Mouse (Mus musculus): ENCODE measurements at regions not wholly inside any gene's neighbourhood (a gene's known extent, or its start where the extent isn't known, plus 50 kb on each side); places are given as distances from the start of the nearest gene placed in this dataset.

GRCm38 (mm10) chr17:47317651-47318050 lies 51.0 kb upstream of the Mrps10 start:
- DNase-seq (ENCODE audit: low spot score in 2 of 2): no peak

- no peak for DNase-seq (ENCODE audit: low spot score in 2 of 2)
Measured at GRCm38 (mm10) chr17:47313162-47313561, 55.5 kb upstream of the Mrps10 start.

- DNase-seq (ENCODE audit: low spot score in 2 of 2): no peak
Measured at GRCm38 (mm10) chr17:47311272-47311671, 57.4 kb upstream of the Mrps10 start.

GRCm38 (mm10) chr17:47306027-47306761 lies 62.5 kb upstream of the Mrps10 start:
- no peak for DNase-seq (ENCODE audit: low spot score in 2 of 2)

- no peak for DNase-seq (ENCODE audit: low spot score in 2 of 2)
Measured at GRCm38 (mm10) chr17:47304463-47305199, 64.1 kb upstream of the Mrps10 start.

GRCm38 (mm10) chr17:47303600-47303999 lies 65.1 kb upstream of the Mrps10 start:
- no peak for DNase-seq (ENCODE audit: low spot score in 2 of 2)

GRCm38 (mm10) chr17:47298396-47298919 lies 70.2 kb upstream of the Mrps10 start:
- no peak for DNase-seq (ENCODE audit: low spot score in 2 of 2)

- DNase-seq (ENCODE audit: low spot score in 2 of 2): peak in 1 of 2 experiments; percentile 34
Measured at GRCm38 (mm10) chr17:47297965-47298364, 70.7 kb upstream of the Mrps10 start.

GRCm38 (mm10) chr17:47296709-47297450 lies 71.8 kb upstream of the Mrps10 start:
- DNase-seq (ENCODE audit: low spot score in 2 of 2): no peak

- DNase-seq (ENCODE audit: low spot score in 2 of 2): no peak
Measured at GRCm38 (mm10) chr17:47295315-47296011, 73.2 kb upstream of the Mrps10 start.

- DNase-seq (ENCODE audit: low spot score in 2 of 2): no peak
Measured at GRCm38 (mm10) chr17:47294091-47294534, 74.6 kb upstream of the Mrps10 start.

GRCm38 (mm10) chr17:47293178-47293577 lies 75.5 kb upstream of the Mrps10 start:
- DNase-seq (ENCODE audit: low spot score in 2 of 2): no peak

- no peak for DNase-seq (ENCODE audit: low spot score in 2 of 2)
Measured at GRCm38 (mm10) chr17:47291558-47291957, 77.1 kb upstream of the Mrps10 start.

- peak in 1 of 2 experiments; percentile 59 for DNase-seq (ENCODE audit: low spot score in 2 of 2)
Measured at GRCm38 (mm10) chr17:47285616-47286015, 83.1 kb upstream of the Mrps10 start.

GRCm38 (mm10) chr17:47284236-47284635 lies 84.5 kb upstream of the Mrps10 start:
- no peak for DNase-seq (ENCODE audit: low spot score in 2 of 2)

- DNase-seq (ENCODE audit: low spot score in 2 of 2): no peak
Measured at GRCm38 (mm10) chr17:47283158-47283557, 85.5 kb upstream of the Mrps10 start.

GRCm38 (mm10) chr17:47282476-47282875 lies 86.2 kb upstream of the Mrps10 start:
- DNase-seq (ENCODE audit: low spot score in 2 of 2): no peak

- DNase-seq (ENCODE audit: low spot score in 2 of 2): no peak
Measured at GRCm38 (mm10) chr17:47277890-47278289, 90.8 kb upstream of the Mrps10 start.

GRCm38 (mm10) chr17:47276639-47277038 lies 92.0 kb upstream of the Mrps10 start:
- DNase-seq (ENCODE audit: low spot score in 2 of 2): no peak

GRCm38 (mm10) chr17:47275796-47276311 lies 92.8 kb upstream of the Mrps10 start:
- no peak for DNase-seq (ENCODE audit: low spot score in 2 of 2)

GRCm38 (mm10) chr17:47273309-47273708 lies 95.4 kb upstream of the Mrps10 start:
- no peak for DNase-seq (ENCODE audit: low spot score in 2 of 2)
